Mouse (Mus musculus): ENCODE data around the gene Olfr2.

GRCm38 (mm10) chr7:107039934-107040563 lies 34.2 kb upstream of the Olfr2 start:
- TF ChIP-seq CTCF (IDR thresholded peaks at IDR 0.05; ENCODE audit: extremely low read depth, insufficient read depth, low read length) (no peak), POLR2A (IDR thresholded peaks at IDR 0.05; ENCODE audit: extremely low read depth, insufficient read depth, low read length) (no peak)
